Mouse (Mus musculus) mammary gland, adult 2 months (tissue): ENCODE data around the gene Nprl2. TPM values are rescaled to one million over a fixed set of nuclear protein-coding genes. Genes with fewer than 3 reads are reported as not detected.

Experiments
- polyA plus RNA-seq: library from polyadenylated mRNA; depleted of rRNA; stranded (reverse); fragments of >200 nt; gene quantifications from 2 replicates; pipeline ENCODE4 v1.2.3, GENCODE M21; 2012; ENCODE audit warnings: low replicate concordance; rRNA removed

The Nprl2 gene
- polyA plus RNA-seq = 30.3 and 52.5 TPM in 2 replicates

DNA sequence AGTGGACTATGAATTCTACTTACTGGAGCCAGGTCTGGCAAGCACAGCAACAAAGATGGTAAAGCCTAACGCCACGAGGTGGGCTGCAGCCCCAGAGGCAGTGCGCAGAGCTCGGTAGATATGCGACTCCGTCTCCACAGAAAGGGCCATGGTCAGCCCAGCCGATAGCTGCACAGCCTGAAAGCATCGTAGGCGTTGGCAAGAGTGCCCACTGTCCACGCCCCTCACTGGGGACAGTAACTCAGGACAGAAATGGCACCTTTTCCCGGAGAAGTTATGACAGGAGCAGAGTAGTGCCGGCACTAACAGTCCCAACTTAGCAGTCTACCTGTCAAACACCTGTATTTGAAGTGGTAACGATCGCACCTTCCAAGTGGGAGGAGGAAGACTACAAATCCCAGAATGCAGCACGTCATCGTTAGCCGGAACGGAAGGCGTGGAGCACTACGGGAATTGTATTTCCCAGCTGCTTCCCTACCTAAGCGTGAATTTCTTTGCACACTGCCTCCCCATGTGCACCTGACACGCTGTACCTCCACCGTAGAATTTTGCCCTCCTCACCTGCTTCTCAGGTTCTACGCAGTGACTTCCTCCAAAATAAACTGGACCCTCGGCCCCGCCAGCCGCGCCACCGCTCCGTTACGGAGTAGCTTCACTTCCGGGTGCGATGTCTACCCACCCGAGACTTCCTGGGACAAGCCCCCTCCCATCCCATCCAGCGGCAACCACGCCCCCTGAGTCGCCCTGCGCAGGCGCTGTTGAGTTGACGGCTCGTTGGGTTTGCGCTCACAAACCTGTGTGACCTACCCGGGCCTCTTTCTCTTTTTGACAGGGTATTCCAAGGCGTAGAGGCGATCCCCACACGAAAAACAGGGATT lies at the start of gene Nprl2, which contains the start of gene Cyb561d2:
TSS of gene Nprl2 (plus strand) at position 753 of the 878 bp plus-strand sequence.
TSS of gene Cyb561d2 (minus strand) at position 720 of the 878 bp plus-strand sequence.

DNA sequence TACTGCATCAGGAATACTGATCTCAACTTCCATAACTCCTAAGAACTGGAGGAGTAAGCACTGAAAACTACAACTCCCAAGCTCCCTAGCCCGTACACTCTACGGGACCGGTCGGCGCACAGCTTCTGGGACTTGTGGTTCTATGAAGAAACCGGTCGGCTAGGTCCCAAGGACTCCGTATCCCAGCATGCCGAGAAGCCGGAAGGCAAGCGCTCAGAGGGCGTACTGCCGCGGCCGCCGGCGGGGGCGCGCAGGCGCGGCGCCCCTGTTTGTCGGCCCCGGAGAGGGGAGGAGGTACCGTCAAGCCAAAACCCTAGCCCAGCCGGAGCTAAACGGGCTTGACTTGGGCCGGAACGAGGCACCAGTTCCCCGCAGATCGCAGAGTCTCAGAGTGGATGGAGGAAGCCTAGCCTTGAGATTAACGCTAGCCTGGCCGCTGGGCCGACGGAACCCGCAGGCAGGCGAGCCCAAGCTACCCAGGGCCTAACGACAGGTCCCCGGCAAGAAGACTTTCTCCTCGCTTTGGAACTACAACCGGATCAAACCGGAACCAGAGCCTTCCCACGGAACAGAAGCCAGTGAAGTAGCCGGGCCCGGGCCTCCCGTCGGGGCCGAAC lies 8.1 kb upstream of the Nprl2 start, which contains the start of gene Tmem115:
TSS of gene Tmem115 (plus strand) at position 155 of the 617 bp plus-strand sequence.

DNA sequence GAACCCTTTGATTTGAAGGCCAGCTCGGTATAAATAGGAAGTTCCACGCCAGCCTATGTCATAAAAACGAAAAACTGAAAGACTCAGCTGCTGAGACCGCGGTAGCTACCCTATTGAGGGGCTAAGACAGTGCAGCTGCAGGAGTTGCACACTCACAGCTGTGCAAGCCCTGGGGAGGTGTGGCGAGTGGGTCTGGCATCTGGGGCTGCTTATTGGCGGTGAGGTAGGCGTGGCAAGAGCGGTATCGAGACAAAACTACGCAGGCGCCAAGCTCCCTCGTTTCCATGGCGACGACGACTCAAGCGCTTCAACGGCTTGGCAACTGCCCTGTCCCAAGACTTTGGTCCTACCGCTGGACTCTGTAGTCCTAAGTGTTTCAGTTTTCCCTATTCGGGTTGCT lies 5.0 kb downstream of the Nprl2 start, which contains the start of gene Zmynd10:
TSS of gene Zmynd10 (plus strand) at position 273 of the 400 bp plus-strand sequence.

DNA sequence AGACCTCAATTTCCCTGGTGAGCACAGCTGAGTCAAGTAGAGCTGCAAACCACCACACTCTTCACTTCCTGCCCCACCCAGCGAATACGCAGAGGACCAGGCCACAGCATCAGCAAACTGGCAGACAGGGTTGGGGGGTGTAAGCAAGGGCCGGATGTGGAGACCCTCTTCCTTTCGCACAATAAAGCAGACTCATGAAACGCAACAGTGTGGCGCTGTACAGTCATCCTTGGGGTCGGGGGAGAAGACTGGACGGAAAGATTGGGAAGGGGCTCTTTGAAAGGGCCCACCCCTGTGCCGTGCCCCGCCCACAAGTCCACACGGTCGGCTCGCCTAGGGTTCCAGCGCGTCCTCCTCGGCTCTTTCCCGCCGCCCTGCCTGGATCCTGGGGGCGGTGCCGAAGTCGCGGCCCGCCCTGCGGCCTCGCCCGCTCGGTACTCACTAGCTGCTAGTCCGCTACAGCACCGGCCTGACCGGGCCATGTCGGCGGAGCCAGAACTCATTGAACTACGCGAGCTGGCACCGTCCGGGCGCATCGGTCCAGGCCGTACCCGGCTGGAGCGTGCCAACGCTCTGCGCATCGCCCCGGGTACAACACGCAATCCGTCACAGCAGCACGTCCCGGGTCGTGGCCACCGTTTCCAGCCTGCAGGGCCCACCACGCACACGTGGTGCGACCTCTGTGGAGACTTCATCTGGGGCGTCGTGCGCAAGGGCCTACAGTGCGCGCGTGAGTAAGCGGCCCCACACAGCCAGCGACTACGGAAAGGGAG lies 9.3 kb downstream of the Nprl2 start, which contains the start of gene Rassf1:
TSS of gene Rassf1 (plus strand) at position 439 of the 773 bp plus-strand sequence.

DNA sequence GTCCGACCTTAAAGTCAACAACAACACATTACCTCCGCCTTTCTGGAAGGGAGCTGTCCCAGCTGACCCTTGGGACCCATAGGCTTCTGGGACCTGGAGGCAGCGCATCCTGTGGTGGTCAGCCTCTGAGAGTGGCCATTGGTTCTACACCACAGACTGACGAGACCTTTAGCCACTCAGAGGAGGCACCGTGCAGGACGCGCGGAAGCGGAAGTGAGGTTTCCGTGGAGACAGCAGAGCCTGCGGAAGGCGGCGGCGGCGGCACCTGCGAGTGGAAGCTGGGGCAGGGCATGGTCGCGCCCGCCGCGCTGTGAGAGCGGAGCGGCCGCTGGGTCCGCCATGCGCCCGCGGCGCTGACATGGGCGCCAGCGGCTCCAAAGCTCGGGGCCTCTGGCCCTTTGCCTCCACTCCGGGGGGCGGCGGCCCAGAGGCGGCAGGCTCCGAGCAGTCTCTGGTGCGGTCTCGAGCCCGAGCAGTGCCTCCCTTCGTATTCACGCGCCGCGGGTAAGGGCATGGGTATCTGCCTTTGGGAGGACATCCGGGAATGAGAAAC lies 21.1 kb downstream of the Nprl2 start, which contains the start of gene Tusc2:
TSS of gene Tusc2 (plus strand) at position 227 of the 553 bp plus-strand sequence.

DNA sequence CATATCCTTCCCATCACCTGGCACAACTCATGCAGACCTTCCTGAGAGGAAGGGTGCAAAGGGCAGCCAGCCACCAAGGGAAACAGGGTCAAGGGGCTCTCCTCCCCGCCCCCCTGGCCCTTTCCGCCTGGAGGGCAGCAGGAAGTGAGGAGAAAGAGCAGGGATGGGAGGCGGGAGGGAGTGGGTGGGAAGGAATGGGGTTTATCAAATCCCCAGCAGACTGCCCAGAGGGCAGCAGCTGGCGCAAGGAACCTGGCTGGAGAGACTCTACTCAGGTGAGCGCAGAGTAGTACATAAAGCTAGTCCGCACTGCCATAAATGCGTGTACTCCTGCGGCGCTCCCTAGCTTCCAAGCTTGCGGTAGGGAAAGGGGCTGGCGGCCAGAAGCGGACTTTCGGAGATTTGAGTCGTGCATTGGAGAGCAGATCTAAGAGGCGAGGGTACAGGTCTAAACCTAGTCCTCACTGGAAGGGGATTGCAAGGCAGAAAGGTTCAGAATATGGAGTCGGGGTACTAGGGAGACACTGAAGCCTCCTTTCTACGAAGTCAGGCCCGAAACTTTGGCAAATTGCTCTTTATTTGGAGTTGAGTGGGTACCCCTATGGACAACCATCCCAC lies 25.8 kb downstream of the Nprl2 start, which contains the start of gene Hyal2:
TSS of gene Hyal2 (plus strand) at position 244 of the 618 bp plus-strand sequence.

DNA sequence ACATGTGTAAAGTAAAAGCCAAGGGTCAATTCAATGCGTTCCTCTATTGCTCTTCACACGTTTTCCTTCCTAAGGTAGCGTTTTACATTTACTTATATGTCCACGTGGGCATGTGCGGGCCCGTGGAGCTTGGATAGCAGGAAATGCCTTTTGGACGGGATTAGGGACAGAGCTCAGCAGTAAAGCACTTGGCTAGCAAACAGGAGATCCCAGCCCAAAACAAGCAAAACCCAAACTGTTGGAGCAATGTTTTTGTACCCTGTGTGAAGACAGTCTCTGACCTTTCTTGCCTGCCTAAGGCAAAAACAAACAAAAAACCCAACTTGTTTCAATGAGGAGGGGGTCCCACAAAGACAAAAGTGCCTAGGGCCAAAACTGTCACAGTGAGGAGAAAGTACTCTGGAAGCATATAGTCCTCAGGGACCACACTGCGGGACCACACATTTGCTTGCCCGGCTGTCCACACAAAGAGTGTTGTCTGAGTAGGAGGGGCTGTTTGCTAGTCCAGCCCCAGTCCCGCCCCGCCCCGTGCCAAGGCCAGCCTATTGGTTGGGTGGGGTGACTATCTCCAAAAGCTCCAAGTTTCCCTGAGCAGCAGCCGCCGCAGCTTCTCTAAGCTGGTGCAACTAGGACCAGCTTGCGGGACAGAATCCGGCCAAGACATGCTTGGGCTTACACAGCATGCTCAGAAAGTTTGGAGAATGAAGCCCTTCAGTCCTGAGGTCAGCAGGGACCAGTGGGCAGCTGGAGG lies 34.5 kb downstream of the Nprl2 start, which contains the start of gene Hyal1:
TSS of gene Hyal1 (plus strand) at position 571 of the 751 bp plus-strand sequence.

DNA sequence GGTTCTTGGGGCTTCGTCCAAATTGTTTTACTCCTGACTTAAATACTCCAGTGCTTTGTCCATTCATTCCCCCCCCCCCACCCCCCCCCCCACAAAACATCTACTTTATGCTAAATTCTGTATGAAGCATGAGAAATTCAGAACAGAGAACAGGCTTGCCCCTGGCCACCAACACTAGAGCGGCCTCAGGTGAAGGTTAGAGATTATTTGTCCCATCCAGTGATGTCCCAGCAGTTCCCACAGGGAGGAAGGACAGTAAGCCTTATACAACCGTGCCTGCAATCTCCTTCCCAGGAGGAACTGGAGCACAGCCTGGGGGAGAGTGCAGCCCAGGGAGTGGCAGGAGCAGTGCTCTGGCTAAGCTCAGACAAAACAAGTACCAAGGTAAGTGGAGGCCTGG lies 36.6 kb downstream of the Nprl2 start, which contains the start of gene Naa80:
TSS of gene Naa80 (plus strand) at position 301 of the 400 bp plus-strand sequence.

DNA sequence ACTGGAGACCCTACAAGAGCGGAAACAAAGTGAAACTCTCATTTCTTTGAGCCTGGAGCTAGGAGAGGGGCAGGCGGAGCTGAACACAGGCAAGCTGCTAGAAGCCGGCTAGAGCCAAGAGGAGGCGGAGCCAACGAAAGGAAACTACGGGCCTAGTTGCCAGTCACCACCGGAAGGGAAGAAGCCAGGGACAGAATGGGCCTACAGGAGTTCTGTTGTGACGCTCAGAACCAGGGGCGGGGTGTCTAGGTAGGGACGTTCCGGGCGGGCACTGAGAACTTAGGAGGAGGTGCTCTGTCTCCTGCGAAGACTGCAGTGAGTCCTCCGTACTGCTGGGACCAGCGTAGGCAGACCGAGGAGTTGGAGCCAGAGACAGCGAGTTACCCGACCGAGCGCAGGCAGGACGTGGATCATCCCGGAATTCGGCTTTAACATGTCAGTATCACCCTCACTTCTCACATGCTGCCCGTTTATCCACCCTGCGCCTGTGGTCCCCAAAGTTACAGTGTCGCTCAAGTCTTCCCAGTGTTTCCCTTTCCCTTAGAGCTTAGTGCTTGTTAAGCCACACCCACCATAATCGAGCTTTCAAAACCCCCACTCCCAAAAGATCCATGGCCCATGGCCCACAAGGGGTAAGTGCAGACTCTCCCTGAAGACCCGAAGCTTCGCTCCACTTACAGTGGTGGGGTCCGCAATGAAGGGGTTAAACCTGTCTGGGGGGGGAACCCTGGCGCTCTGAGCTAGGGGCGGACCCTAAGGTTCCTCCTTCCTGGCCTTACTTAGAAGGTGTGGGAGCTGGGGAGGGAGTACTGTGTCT lies 38.7 kb downstream of the Nprl2 start, which contains the start of gene Hyal3:
TSS of gene Hyal3 (plus strand) at position 318 of the 817 bp plus-strand sequence.

DNA sequence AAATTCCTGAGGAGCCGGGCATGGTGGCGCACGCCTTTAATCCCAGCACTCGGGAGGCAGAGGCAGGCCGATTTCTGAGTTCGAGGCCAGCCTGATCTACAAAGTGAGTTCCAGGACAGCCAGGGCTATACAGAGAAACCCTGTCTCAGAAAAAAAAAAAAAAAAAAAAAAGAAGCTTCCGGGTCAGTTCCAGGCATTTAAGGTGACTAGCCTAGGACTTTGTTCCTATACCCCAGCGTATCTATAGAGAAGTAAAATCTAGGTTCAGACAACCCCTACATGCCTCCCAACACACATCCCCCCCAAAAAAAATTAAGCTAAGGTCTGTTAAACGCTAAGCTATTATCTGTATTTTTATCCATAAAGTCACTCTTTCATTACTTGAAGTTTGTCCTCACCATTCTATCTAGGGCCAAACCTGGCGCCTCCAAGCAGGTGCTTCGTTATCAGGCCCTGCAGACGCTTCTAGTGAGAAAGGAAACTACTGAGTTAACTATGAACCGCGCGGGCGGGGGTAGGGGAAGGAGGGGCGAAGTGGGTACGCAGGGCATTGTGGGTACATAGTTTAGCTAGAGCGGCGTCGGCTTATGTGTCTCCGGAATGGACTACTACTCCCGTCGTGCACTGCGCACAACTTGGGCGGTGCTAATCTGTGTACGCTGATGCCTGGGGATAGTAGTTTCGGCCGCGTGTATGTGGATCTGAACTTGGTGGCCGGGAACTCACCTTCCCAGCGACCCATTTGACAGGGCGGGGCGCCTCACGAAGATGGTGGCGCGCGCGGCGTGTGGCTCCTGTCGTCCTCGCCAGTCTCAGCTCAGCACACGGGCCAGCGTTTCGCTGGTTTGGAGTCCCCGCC lies 45.2 kb downstream of the Nprl2 start, which contains the start of gene Ifrd2:
TSS of gene Ifrd2 (plus strand) at position 669 of the 859 bp plus-strand sequence.

Other genes starting within 250 kb of the Nprl2 start
- gene Cish, start 246.2 kb upstream of the Nprl2 start, polyA plus RNA-seq = 62.7 and 72.5 TPM in 2 replicates
- 25.1 and 54.0 TPM in 2 replicates for gene Hemk1, start 203.9 kb upstream of the Nprl2 start, polyA plus RNA-seq
- gene 6430571L13Rik, start 201.6 kb upstream of the Nprl2 start, polyA plus RNA-seq = 1.6 and 10.8 TPM in 2 replicates
- gene Cacna2d2, start 142.6 kb upstream of the Nprl2 start, polyA plus RNA-seq = 1.1 TPM in 2 replicates
- 52.8 and 69.9 TPM in 2 replicates for gene Tmem115, start 8.3 kb upstream of the Nprl2 start, polyA plus RNA-seq
- gene Cyb561d2, start within 50 bp of the Nprl2 start, polyA plus RNA-seq = 42.9 and 53.0 TPM in 2 replicates
- 0.27 and 0.43 TPM in 2 replicates for gene Zmynd10, start 5.1 kb downstream of the Nprl2 start, polyA plus RNA-seq
- gene Rassf1, start 9.3 kb downstream of the Nprl2 start, polyA plus RNA-seq = 27.1 and 27.4 TPM in 2 replicates
- 71.7 and 73.9 TPM in 2 replicates for gene Tusc2, start 21.0 kb downstream of the Nprl2 start, polyA plus RNA-seq
- gene Hyal2, start 25.7 kb downstream of the Nprl2 start, polyA plus RNA-seq = 68.1 and 108 TPM in 2 replicates
- gene Hyal1, start 34.7 kb downstream of the Nprl2 start, polyA plus RNA-seq = 13.5 and 19.6 TPM in 2 replicates
- 95.4 and 131 TPM in 2 replicates for gene Naa80, start 36.7 kb downstream of the Nprl2 start, polyA plus RNA-seq
- 2.0 and 3.1 TPM in 2 replicates for gene Hyal3, start 38.6 kb downstream of the Nprl2 start, polyA plus RNA-seq
- 47.1 and 51.8 TPM in 2 replicates for gene Ifrd2, start 45.4 kb downstream of the Nprl2 start, polyA plus RNA-seq
- 26.3 and 36.9 TPM in 2 replicates for gene Sema3b, start 67.0 kb downstream of the Nprl2 start, polyA plus RNA-seq
- gene Gnai2, start 93.1 kb downstream of the Nprl2 start, polyA plus RNA-seq = 728 and 772 TPM in 2 replicates
- 13.1 and 66.0 TPM in 2 replicates for gene Slc38a3, start 127.3 kb downstream of the Nprl2 start, polyA plus RNA-seq
- 0.06 TPM in 1 of 2 replicates, not detected in the other for gene Gnat1, start 137.5 kb downstream of the Nprl2 start, polyA plus RNA-seq
- gene Sema3f, start 168.2 kb downstream of the Nprl2 start, polyA plus RNA-seq = 59.1 and 84.4 TPM in 2 replicates
- gene Rbm5, start 228.8 kb downstream of the Nprl2 start, polyA plus RNA-seq = 75.3 and 160 TPM in 2 replicates